9 mouse cellular contexts compared by ENCODE assay signal in genomic region chr5:104058021-104058420, GRCm38 (mm10). TPM values are rescaled to one million over a fixed set of nuclear protein-coding genes. Genes with fewer than 3 reads are reported as not detected.
DNase-seq lines count a peak whose midpoint lies in the region; ATAC-seq and TF ChIP-seq lines count a peak whose summit lies in the region.
"Had no signal": no experiment of that assay in that cellular context is flagged by ENCODE, and none has a peak within 500 bp of the region (broad histone marks: within the 10 kb centered on the region; RNA-seq: fewer than 3 reads in every experiment).

No protein-coding gene starts in this region.

- no peak overlapping the region for H3K4me2 ChIP-seq in liver, embryonic 11.5 days

- H3K36me3 ChIP-seq in liver, adult 2 months (ENCODE audit: control insufficient read depth, insufficient read depth, low read length): peaks cover 17% of the 10 kb centered on the region
- peaks cover 12% of the 10 kb centered on the region; the same call in 1 of the 2 replicates for H3K36me3 ChIP-seq in liver, embryonic 11.5 days (ENCODE audit: control insufficient read depth, insufficient read depth, low read length)

- peak; percentile 42 to 63 for DNase-seq in cerebellum, postnatal 14 days
- no peak for DNase-seq in cerebellum, adult 9-10 months
- no peak for DNase-seq in liver, adult 2 months (ENCODE audit: extremely low read depth, low read depth, low spot score)
- DNase-seq in liver, embryonic 11.5 days (ENCODE audit: low spot score): no peak
- peak; percentile 44 to 66 for DNase-seq in natural killer cell, adult 2 months (ENCODE audit: low spot score in 2 of 2)

- no peak overlapping the region for H3K9ac ChIP-seq in liver, adult 2 months (ENCODE audit: low read depth, low read length)
- no peak overlapping the region for H3K9ac ChIP-seq in liver, embryonic 11.5 days (ENCODE audit: low read depth, low read length)

- ATAC-seq in liver, embryonic 11.5 days (replicated peaks; ENCODE audit: low FRiP score): no peak
- peak; percentile 66 to 80 for ATAC-seq in hematopoietic stem cell, adult 5-6 weeks (replicated peaks in 1 of 2; ENCODE audit: insufficient read depth in 1 of 2, low FRiP score in 2 of 2, low TSS enrichment in 1 of 2, low read depth in 1 of 2, poor library complexity in 2 of 2, severe bottlenecking in 2 of 2)
- no peak for ATAC-seq in megakaryocyte-erythroid progenitor cell, adult 5-6 weeks (replicated peaks; ENCODE audit: low FRiP score, low TSS enrichment, poor library complexity, severe bottlenecking)

- no peaks in the 10 kb centered on the region for H3K79me2 ChIP-seq in liver, adult 2 months (ENCODE audit: control insufficient read depth, insufficient read depth, low read length)

- H3K4me3 ChIP-seq in liver, adult 2 months (ENCODE audit: insufficient read depth, low read depth, low read length): no peak overlapping the region
- H3K4me3 ChIP-seq in liver, embryonic 11.5 days (ENCODE audit: low read depth, low read length): no peak overlapping the region
- no peak overlapping the region for H3K4me3 ChIP-seq in bone marrow, adult 2 months (replicated peaks; ENCODE audit: control insufficient read depth, low read depth, low read length)

- no peaks in the 10 kb centered on the region for H3K9me3 ChIP-seq in liver, embryonic 11.5 days (ENCODE audit: control insufficient read depth, low read length)

- WGBS in liver, adult 2 months: 67% methylated on average over 15 of the region's 15 CpGs
- WGBS in liver, embryonic 11.5 days: 61% methylated on average over 15 of the region's 15 CpGs
- 59% methylated on average over 15 of the region's 15 CpGs for WGBS in bone marrow, adult 2 months

- no peak overlapping the region for H3K27ac ChIP-seq in liver, adult 2 months (replicated peaks; ENCODE audit: insufficient read depth, low read depth, low read length)
- no peak overlapping the region for H3K27ac ChIP-seq in liver, embryonic 11.5 days (ENCODE audit: low read depth, low read length)
- no peak overlapping the region for H3K27ac ChIP-seq in bone marrow, adult 2 months (ENCODE audit: control insufficient read depth, insufficient read depth, low read depth, low read length, poor library complexity)
- H3K27ac ChIP-seq: macrophage had no signal

- no peak for TF ChIP-seq POLR2A in liver, adult 2 months (IDR thresholded peaks at IDR 0.05; ENCODE audit: extremely low read depth, insufficient read depth, low read length)
- no peak for TF ChIP-seq POLR2A in bone marrow, adult 2 months (IDR thresholded peaks at IDR 0.05; ENCODE audit: borderline replicate concordance, control insufficient read depth, low read depth, low read length)

- no peaks in the 10 kb centered on the region for H3K4me1 ChIP-seq in liver, adult 2 months (ENCODE audit: control insufficient read depth, insufficient read depth, low read length)
- peaks cover 20% of the 10 kb centered on the region for H3K4me1 ChIP-seq in liver, embryonic 11.5 days (replicated peaks; ENCODE audit: control insufficient read depth, insufficient read depth, low read length)
- peaks cover 4% of the 10 kb centered on the region for H3K4me1 ChIP-seq in bone marrow, adult 2 months (ENCODE audit: control insufficient read depth, insufficient read depth, low read length)

- no peaks in the 10 kb centered on the region for H3K27me3 ChIP-seq in liver, adult 2 months (ENCODE audit: control insufficient read depth, insufficient read depth, low read length)
- no peaks in the 10 kb centered on the region for H3K27me3 ChIP-seq in liver, embryonic 11.5 days (replicated peaks; ENCODE audit: control insufficient read depth, insufficient read depth, low read length)

- peak; percentile 83 for TF ChIP-seq CTCF in liver, adult 2 months (IDR thresholded peaks at IDR 0.05; ENCODE audit: low read depth, low read length)
- peak; percentile 77 for TF ChIP-seq CTCF in bone marrow, adult 2 months (IDR thresholded peaks at IDR 0.05; ENCODE audit: control insufficient read depth, insufficient read depth, low read length)

RNA-seq across cellular contexts. Expression of gene Nudt9, which starts 11.9 kb away (rescaled TPM):
- total RNA-seq in liver, adult 2 months (2014; rRNA removed): 36.6 and 40.3 TPM in 2 replicates
- polyA plus RNA-seq in liver, adult 2 months (2012; rRNA removed): 39.7 and 48.5 TPM in 2 replicates
- 103 and 110 TPM in 2 replicates for polyA plus RNA-seq in liver, embryonic 11.5 days (2014; fragmentation: Nextera tagmentation; extraction: Ambion mirVana)
- polyA plus RNA-seq in bone marrow, adult 2 months (2011; ENCODE audit: insufficient read depth, insufficient read length, low replicate concordance, missing spikeins): 32.5 and 34.8 TPM in 2 replicates
- total RNA-seq in hematopoietic stem cell, adult 5-6 weeks (2017): 36.6 and 71.8 TPM in 2 replicates
- 117 and 120 TPM in 2 replicates for total RNA-seq in megakaryocyte-erythroid progenitor cell, adult 5-6 weeks (2014; fragmentation: Nextera tagmentation)
- 159 and 167 TPM in 2 replicates for total RNA-seq in megakaryocyte-erythroid progenitor cell, adult 5-6 weeks (2017)

RNA-seq across cellular contexts. Expression of gene Gm17660, which starts 19.4 kb away (rescaled TPM):
- not detected in 2 replicates for total RNA-seq in liver, adult 2 months (2014; rRNA removed)
- not detected in 2 replicates for polyA plus RNA-seq in liver, adult 2 months (2012; rRNA removed)
- polyA plus RNA-seq in liver, embryonic 11.5 days (2014; fragmentation: Nextera tagmentation; extraction: Ambion mirVana): not detected in 2 replicates
- not detected in 2 replicates for polyA plus RNA-seq in bone marrow, adult 2 months (2011; ENCODE audit: insufficient read depth, insufficient read length, low replicate concordance, missing spikeins)
- total RNA-seq in hematopoietic stem cell, adult 5-6 weeks (2017): not detected in 2 replicates
- total RNA-seq in megakaryocyte-erythroid progenitor cell, adult 5-6 weeks (2014; fragmentation: Nextera tagmentation): not detected in 2 replicates
- total RNA-seq in megakaryocyte-erythroid progenitor cell, adult 5-6 weeks (2017): not detected in 2 replicates
- polyA plus RNA-seq: macrophage had no signal

RNA-seq across cellular contexts. Expression of gene Hsd17b11, which starts 36.3 kb away (rescaled TPM):
- total RNA-seq in liver, adult 2 months (2014; rRNA removed): 119 and 154 TPM in 2 replicates
- 72.7 and 78.8 TPM in 2 replicates for polyA plus RNA-seq in liver, adult 2 months (2012; rRNA removed)
- polyA plus RNA-seq in liver, embryonic 11.5 days (2014; fragmentation: Nextera tagmentation; extraction: Ambion mirVana): 1.7 and 2.5 TPM in 2 replicates
- 13.6 and 36.5 TPM in 2 replicates for polyA plus RNA-seq in bone marrow, adult 2 months (2011; ENCODE audit: insufficient read depth, insufficient read length, low replicate concordance, missing spikeins)
- 56.7 and 66.1 TPM in 2 replicates for total RNA-seq in hematopoietic stem cell, adult 5-6 weeks (2017)
- total RNA-seq in megakaryocyte-erythroid progenitor cell, adult 5-6 weeks (2014; fragmentation: Nextera tagmentation): 4.9 and 5.6 TPM in 2 replicates
- 10.9 and 23.0 TPM in 2 replicates for total RNA-seq in megakaryocyte-erythroid progenitor cell, adult 5-6 weeks (2017)

RNA-seq across cellular contexts. Expression of gene Sparcl1, which starts 55.5 kb away (rescaled TPM):
- total RNA-seq in liver, adult 2 months (2014; rRNA removed): 4.9 and 5.0 TPM in 2 replicates
- polyA plus RNA-seq in liver, adult 2 months (2012; rRNA removed): 2.2 and 3.0 TPM in 2 replicates
- polyA plus RNA-seq in liver, embryonic 11.5 days (2014; fragmentation: Nextera tagmentation; extraction: Ambion mirVana): 5.6 and 6.8 TPM in 2 replicates
- 3.8 and 4.8 TPM in 2 replicates for polyA plus RNA-seq in bone marrow, adult 2 months (2011; ENCODE audit: insufficient read depth, insufficient read length, low replicate concordance, missing spikeins)
- total RNA-seq in hematopoietic stem cell, adult 5-6 weeks (2017): not detected in 2 replicates
- total RNA-seq in megakaryocyte-erythroid progenitor cell, adult 5-6 weeks (2014; fragmentation: Nextera tagmentation): not detected in 2 replicates
- not detected in 2 replicates for total RNA-seq in megakaryocyte-erythroid progenitor cell, adult 5-6 weeks (2017)
- polyA plus RNA-seq: macrophage had no signal

Comparison
In these comparisons a context has a peak if more than half of its experiments do, and no peak if none do; other contexts are left out.
1. DNase-seq: peak in cerebellum, postnatal 14 days (2 of 2) and natural killer cell, adult 2 months (2 of 2); none in cerebellum, adult 9-10 months (single experiment), liver, adult 2 months (single experiment) and liver, embryonic 11.5 days (single experiment).
2. ATAC-seq: peak in hematopoietic stem cell, adult 5-6 weeks (2 of 2); none in liver, embryonic 11.5 days (single experiment) and megakaryocyte-erythroid progenitor cell, adult 5-6 weeks (single experiment).